Mouse (Mus musculus) liver, postnatal 0 days (tissue): ENCODE results near the gene Cic.

ENCODE experiments used
- CTCF ChIP-seq: sonication (generic); IDR thresholded peaks from 2 replicates; pipeline ENCODE4 v1.5.1; 2016; ENCODE audit warnings: antibody characterized with exemption, low read depth
- EP300 ChIP-seq: IDR thresholded peaks from 2 replicates; pipeline ENCODE4 v1.6.1; 2016; ENCODE audit warnings: antibody characterized with exemption, low read depth, mild to moderate bottlenecking

DNA sequence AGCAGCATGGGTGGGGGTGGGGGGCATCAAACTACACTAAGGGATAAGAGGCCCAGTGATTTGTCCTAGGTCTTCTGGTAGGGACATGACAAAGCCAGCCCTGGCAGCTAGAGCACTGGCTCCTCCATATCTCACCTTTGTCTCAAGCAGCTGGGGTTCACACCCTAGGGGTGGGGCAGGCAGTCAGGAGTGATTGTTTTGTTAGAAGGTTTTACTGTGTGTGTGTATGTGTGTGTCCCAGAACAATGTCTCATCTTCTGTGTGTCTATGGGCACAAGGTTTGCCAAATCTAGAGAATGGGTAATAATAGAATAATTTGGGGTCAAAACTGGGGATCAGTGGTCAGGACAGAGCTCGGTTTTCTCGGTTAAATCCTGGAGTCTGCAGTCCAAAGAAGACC, 38.0 kb downstream of the Cic start:
- no peak for TF ChIP-seq CTCF
- TF ChIP-seq EP300: no peak
